Mouse (Mus musculus): ENCODE data around the gene Nxph4. TPM values are rescaled to one million over a fixed set of nuclear protein-coding genes. Genes with fewer than 3 reads are reported as not detected.

Gene Nxph4
- polyA plus RNA-seq, 1 experiment from 2014 or later = 4.2 TPM

DNA sequence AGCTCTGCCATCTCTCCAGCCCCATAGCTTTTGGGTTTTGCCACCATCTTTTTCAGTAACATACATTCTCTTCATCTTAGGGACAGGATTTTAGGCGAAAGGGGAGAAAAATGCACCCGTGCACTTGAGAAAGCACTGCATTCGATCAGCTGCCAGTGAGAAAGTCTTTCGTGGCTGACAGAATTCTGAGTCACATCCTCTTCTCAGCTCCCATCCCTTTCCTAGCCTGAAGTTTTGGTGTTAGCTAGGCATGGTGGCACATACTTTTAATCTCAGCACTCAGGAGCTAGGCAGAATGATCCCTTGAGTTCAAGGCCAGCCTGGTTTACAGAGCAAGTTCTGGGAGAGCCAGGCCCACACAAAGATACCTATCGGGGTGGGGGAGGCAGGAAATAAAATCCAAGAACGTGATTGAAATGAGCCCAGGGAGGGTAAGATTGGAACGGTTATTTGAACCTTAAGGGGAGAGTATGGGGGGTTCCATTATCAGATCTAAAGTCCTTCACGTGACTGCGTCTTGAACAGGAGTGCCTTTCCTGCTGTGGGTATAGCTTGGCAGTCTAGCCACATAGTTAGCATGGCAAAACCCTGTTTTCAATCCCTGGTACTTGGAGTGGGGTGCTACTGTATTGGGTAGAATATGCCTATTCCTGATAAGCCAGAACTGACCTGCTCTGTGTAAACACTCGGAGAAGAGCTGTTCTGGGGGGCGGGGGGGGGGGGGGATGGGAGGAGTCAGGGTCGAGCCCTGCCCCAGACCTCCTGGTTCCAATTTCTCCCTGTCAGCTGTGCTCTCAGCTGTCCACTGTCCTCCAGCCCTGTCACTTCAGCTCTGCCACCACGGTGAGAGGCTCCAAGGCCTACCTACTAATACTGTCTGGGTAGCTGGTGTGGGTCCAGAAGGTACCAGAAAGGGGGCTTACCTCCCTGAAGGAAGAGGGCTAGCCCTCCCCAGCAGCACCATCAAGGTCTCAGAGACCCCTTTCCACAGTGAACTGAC is 33.2 kb downstream of the Nxph4 start, which contains the start of gene Stac3:
Gene Stac3, plus strand, starts transcription at position 793 of the 1,000 bp plus-strand sequence.
- Histone ChIP-seq H3K9ac (replicated peaks) (no peak within 1 kb of the TSS), H3K4me2 (no peak within 1 kb of the TSS), H3K27me3 (peaks cover 3% of the 10 kb centered on the region; the same call in 1 of the 2 replicates), H3K4me3 (replicated peaks) (no peak within 1 kb of the TSS), H3K9me3 (no peaks in the 10 kb centered on the region), H3K27ac (peak within 1 kb of the TSS; percentile 51), H3K4me1 (replicated peaks) (no peaks in the 10 kb centered on the region), H3K36me3 (peaks cover 67% of the 10 kb centered on the region)
- WGBS = 67% methylated on average over 13 of the region's 13 CpGs
- ATAC-seq (ENCODE audit: insufficient number of reproducible peaks, insufficient read depth, low FRiP score, low TSS enrichment, low read depth) = no peak

GRCm38 (mm10) chr10:127500042-127500441 is 34.3 kb downstream of the Nxph4 start:
- no peaks in the 10 kb centered on the region for H3K4me1 ChIP-seq (replicated peaks)
- H3K9me3 ChIP-seq = no peaks in the 10 kb centered on the region
- no peak for ATAC-seq (ENCODE audit: insufficient number of reproducible peaks, insufficient read depth, low FRiP score, low TSS enrichment, low read depth)
- H3K27me3 ChIP-seq = no peaks in the 10 kb centered on the region
- H3K36me3 ChIP-seq = peaks cover 73% of the 10 kb centered on the region
- 85% methylated on average over 4 of the region's 4 CpGs for WGBS
- no peak overlapping the region for H3K4me3 ChIP-seq (replicated peaks)
- no peak overlapping the region for H3K4me2 ChIP-seq
- H3K27ac ChIP-seq = no peak overlapping the region
- no peak overlapping the region for H3K9ac ChIP-seq (replicated peaks)

GRCm38 (mm10) chr10:127499516-127499915 is 34.8 kb downstream of the Nxph4 start:
- no peaks in the 10 kb centered on the region for H3K4me1 ChIP-seq (replicated peaks)
- no peak overlapping the region for H3K27ac ChIP-seq
- ATAC-seq (ENCODE audit: insufficient number of reproducible peaks, insufficient read depth, low FRiP score, low TSS enrichment, low read depth) = no peak
- no peaks in the 10 kb centered on the region for H3K27me3 ChIP-seq
- no peak overlapping the region for H3K4me2 ChIP-seq
- H3K36me3 ChIP-seq = peaks cover 73% of the 10 kb centered on the region
- H3K9me3 ChIP-seq = no peaks in the 10 kb centered on the region
- no peak overlapping the region for H3K9ac ChIP-seq (replicated peaks)
- H3K4me3 ChIP-seq (replicated peaks) = no peak overlapping the region
- 79% methylated on average over 5 of the region's 5 CpGs for WGBS

DNA sequence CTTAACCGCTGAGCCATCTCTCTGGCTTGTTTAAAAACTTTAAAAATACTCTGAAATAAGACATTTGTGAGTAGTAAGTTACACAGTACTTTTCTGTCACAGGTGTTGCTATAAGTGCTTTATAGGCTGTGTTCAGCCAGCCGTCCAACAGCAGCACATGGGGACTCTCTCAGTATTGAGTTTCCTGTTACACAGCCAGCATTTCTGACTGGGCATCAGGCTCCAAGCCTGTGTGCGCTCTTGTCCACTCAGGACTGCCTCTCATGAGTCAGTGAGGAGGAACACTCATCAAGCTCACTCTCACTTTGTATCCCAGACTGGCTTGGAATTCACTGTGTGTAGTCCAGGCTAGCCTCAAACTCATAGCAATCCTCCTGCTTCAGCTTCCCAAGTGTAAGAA is 38.2 kb downstream of the Nxph4 start:
- H3K4me1 ChIP-seq (replicated peaks) = no peaks in the 10 kb centered on the region
- H3K27ac ChIP-seq = no peak overlapping the region
- no peaks in the 10 kb centered on the region for H3K9me3 ChIP-seq
- no peak overlapping the region for H3K9ac ChIP-seq (replicated peaks)
- no peak for ATAC-seq (ENCODE audit: insufficient number of reproducible peaks, insufficient read depth, low FRiP score, low TSS enrichment, low read depth)
- no peak overlapping the region for H3K4me3 ChIP-seq (replicated peaks)
- 86% methylated on average over 3 of the region's 3 CpGs for WGBS
- no peak overlapping the region for H3K4me2 ChIP-seq
- H3K36me3 ChIP-seq = peaks cover 95% of the 10 kb centered on the region
- H3K27me3 ChIP-seq = no peaks in the 10 kb centered on the region

GRCm38 (mm10) chr10:127492118-127492517 is 42.2 kb downstream of the Nxph4 start:
- H3K27me3 ChIP-seq = no peaks in the 10 kb centered on the region
- no peak overlapping the region for H3K4me2 ChIP-seq
- no peak overlapping the region for H3K4me3 ChIP-seq (replicated peaks)
- no peak overlapping the region for H3K27ac ChIP-seq
- H3K9me3 ChIP-seq = no peaks in the 10 kb centered on the region
- H3K4me1 ChIP-seq (replicated peaks) = no peaks in the 10 kb centered on the region
- WGBS = 86% methylated on average over 3 of the region's 3 CpGs
- ATAC-seq (ENCODE audit: insufficient number of reproducible peaks, insufficient read depth, low FRiP score, low TSS enrichment, low read depth) = no peak
- no peak overlapping the region for H3K9ac ChIP-seq (replicated peaks)
- peaks cover 96% of the 10 kb centered on the region for H3K36me3 ChIP-seq

GRCm38 (mm10) chr10:127491128-127491512 is 43.2 kb downstream of the Nxph4 start:
- no peaks in the 10 kb centered on the region for H3K4me1 ChIP-seq (replicated peaks)
- H3K27ac ChIP-seq = no peak overlapping the region
- no peak overlapping the region for H3K4me2 ChIP-seq
- no peak for ATAC-seq (ENCODE audit: insufficient number of reproducible peaks, insufficient read depth, low FRiP score, low TSS enrichment, low read depth)
- no peaks in the 10 kb centered on the region for H3K27me3 ChIP-seq
- peaks cover 92% of the 10 kb centered on the region for H3K36me3 ChIP-seq
- H3K9ac ChIP-seq (replicated peaks) = no peak overlapping the region
- 87% methylated on average over 8 of the region's 8 CpGs for WGBS
- no peak overlapping the region for H3K4me3 ChIP-seq (replicated peaks)
- H3K9me3 ChIP-seq = no peaks in the 10 kb centered on the region

GRCm38 (mm10) chr10:127490160-127491127 is 43.9 kb downstream of the Nxph4 start:
- no peak overlapping the region for H3K4me3 ChIP-seq (replicated peaks)
- H3K4me1 ChIP-seq (replicated peaks) = no peaks in the 10 kb centered on the region
- no peaks in the 10 kb centered on the region for H3K9me3 ChIP-seq
- H3K4me2 ChIP-seq = no peak overlapping the region
- ATAC-seq (ENCODE audit: insufficient number of reproducible peaks, insufficient read depth, low FRiP score, low TSS enrichment, low read depth) = no peak; the same call in 1 of the 2 replicates
- 70% methylated on average over 18 of the region's 18 CpGs for WGBS
- no peak overlapping the region for H3K27ac ChIP-seq
- no peaks in the 10 kb centered on the region for H3K27me3 ChIP-seq
- H3K9ac ChIP-seq (replicated peaks) = no peak overlapping the region
- H3K36me3 ChIP-seq = peaks cover 90% of the 10 kb centered on the region

DNA sequence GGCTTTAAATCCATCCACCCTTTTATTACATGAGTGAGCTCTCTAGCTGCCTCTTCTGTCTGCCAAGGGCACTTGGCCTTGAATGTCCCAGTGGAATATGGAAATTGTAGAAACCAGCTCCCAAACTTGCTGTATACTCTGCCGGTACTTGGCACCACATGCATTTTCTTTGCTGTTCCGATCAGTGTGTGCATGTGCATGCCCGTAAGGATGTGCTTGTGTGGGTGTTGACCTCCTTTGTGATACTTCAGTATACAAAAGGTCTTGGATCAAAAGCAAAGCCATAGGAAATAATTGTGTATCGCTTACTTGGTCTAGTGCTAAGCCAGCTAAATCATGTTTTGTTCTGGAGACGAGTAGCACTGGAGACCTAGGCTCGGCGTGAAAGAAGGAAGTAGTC is 45.5 kb downstream of the Nxph4 start:
- no peak overlapping the region for H3K9ac ChIP-seq (replicated peaks)
- H3K27me3 ChIP-seq = no peaks in the 10 kb centered on the region
- peaks cover 90% of the 10 kb centered on the region for H3K36me3 ChIP-seq
- no peak overlapping the region for H3K27ac ChIP-seq
- H3K4me1 ChIP-seq (replicated peaks) = no peaks in the 10 kb centered on the region
- no peak overlapping the region for H3K4me3 ChIP-seq (replicated peaks)
- no peak for ATAC-seq (ENCODE audit: insufficient number of reproducible peaks, insufficient read depth, low FRiP score, low TSS enrichment, low read depth)
- no peaks in the 10 kb centered on the region for H3K9me3 ChIP-seq
- 87% methylated on average over 7 of the region's 7 CpGs for WGBS
- no peak overlapping the region for H3K4me2 ChIP-seq

- no peak overlapping the region for H3K4me3 ChIP-seq (replicated peaks)
- no peak overlapping the region for H3K27ac ChIP-seq
- ATAC-seq (ENCODE audit: insufficient number of reproducible peaks, insufficient read depth, low FRiP score, low TSS enrichment, low read depth) = no peak
- H3K27me3 ChIP-seq = no peaks in the 10 kb centered on the region
- H3K4me1 ChIP-seq (replicated peaks) = no peaks in the 10 kb centered on the region
- whole genome bisulfite sequencing = 91% methylated on average over 10 of the region's 10 CpGs
- no peak overlapping the region for H3K9ac ChIP-seq (replicated peaks)
- H3K9me3 ChIP-seq = no peaks in the 10 kb centered on the region
- peaks cover 82% of the 10 kb centered on the region for H3K36me3 ChIP-seq
- H3K4me2 ChIP-seq = no peak overlapping the region
Observed at GRCm38 (mm10) chr10:127485235-127485634, 49.1 kb downstream of the Nxph4 start.

DNA sequence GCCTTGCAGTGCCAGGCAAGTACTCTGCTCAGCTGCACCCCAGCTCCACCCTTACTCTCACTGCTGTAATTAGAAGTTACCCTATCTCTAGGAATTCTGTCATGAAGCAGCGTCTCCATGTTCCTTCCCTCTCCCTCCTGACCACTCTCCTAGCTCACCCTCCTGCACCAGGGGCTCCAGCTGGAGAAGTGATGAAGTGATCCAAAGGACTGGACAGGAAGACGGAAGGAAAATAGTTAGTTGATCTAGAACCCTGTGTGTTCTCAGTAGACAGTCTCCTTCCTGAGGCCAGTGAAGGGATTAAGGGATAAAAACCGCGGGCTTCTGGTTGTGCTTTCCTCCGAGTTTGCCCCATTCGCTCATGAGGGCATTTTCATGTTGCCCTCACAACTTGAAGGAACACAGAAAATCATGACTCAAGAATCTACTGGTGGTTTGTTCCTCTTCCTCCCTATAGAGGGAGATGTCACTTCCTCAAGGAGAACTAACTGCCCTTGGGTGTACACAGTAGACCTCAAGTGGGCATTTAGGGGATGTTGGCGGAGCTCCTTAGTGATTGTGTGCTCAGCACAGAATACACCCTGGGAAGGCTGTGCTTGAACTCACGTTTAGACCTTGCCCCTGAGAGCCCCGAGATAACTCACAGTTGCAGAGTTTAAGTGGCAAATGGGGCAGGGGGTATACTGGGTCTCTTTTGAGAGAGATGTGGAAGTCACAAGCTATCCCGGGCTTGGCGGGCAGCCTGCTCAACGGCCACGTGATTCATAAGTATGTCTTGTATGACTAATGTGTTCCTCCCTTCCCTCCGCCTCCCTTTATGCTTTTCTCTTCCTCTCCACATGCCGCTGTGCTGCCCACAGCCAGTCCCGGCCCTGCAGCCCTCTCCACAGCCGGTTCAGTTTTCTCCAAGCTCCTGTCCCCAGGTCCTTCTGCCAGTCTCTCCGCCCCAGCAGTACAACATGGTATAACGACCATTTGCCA is 53.2 kb downstream of the Nxph4 start:
- no peak overlapping the region for H3K27ac ChIP-seq
- no peaks in the 10 kb centered on the region for H3K4me1 ChIP-seq (replicated peaks)
- ATAC-seq (ENCODE audit: insufficient number of reproducible peaks, insufficient read depth, low FRiP score, low TSS enrichment, low read depth) = no peak
- H3K4me3 ChIP-seq (replicated peaks) = no peak overlapping the region
- H3K27me3 ChIP-seq = no peaks in the 10 kb centered on the region
- peaks cover 77% of the 10 kb centered on the region for H3K36me3 ChIP-seq
- 85% methylated on average over 19 of the region's 19 CpGs for WGBS
- no peak overlapping the region for H3K4me2 ChIP-seq
- H3K9ac ChIP-seq (replicated peaks) = no peak overlapping the region
- H3K9me3 ChIP-seq = no peaks in the 10 kb centered on the region
